Comparison of ENCODE assay signal across 10 mouse cellular contexts in the genomic region with DNA sequence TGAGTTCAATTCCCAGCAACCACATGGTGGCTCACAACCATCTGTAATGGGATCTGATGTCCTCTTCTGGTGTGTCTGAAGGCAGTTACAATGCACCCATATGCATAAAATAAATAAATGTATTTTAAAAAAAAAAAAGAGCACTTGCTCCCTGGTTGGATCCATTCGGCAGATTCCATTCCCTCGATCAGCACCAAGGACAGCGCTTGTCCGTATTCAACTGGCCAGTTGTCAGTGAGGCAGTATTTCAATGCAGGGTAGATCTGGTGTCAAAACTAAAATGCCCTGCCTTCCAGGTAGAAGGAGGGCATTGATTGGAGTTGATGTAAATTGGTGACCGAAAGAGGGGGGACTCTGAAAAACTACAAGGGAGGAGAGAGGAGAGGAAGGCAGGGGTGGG.
A peak's percentile ranks its signal among the peaks of the same experiment; 100 is the strongest.
DNase-seq lines count a peak whose midpoint lies in the region; ATAC-seq lines count a peak whose summit lies in the region.
"Had no signal": no experiment of that assay in that cellular context is flagged by ENCODE, and none has a peak within 500 bp of the region (broad histone marks: within the 10 kb centered on the region; RNA-seq: fewer than 3 reads in every experiment).

No protein-coding gene starts in this region.

- H3K4me3 ChIP-seq in forebrain, embryonic 11.5 days (ENCODE audit: low read depth, low read length) = no peak overlapping the region
- H3K4me3 ChIP-seq in forebrain, embryonic 14.5 days (ENCODE audit: low read depth, low read length) = no peak overlapping the region

- H3K27ac ChIP-seq in forebrain, embryonic 11.5 days (ENCODE audit: low read depth, low read length) = no peak overlapping the region
- no peak overlapping the region for H3K27ac ChIP-seq in forebrain, embryonic 14.5 days (ENCODE audit: low read depth, low read length)

- no peak overlapping the region for H3K9ac ChIP-seq in forebrain, embryonic 11.5 days (ENCODE audit: low read length)
- no peak overlapping the region for H3K9ac ChIP-seq in forebrain, embryonic 14.5 days (ENCODE audit: low read length)

- H3K27me3 ChIP-seq in forebrain, embryonic 11.5 days (ENCODE audit: control insufficient read depth, insufficient read depth, low read length) = no peaks in the 10 kb centered on the region
- no peaks in the 10 kb centered on the region for H3K27me3 ChIP-seq in forebrain, embryonic 14.5 days (replicated peaks; ENCODE audit: control insufficient read depth, insufficient read depth, low read length)

- no peaks in the 10 kb centered on the region for H3K36me3 ChIP-seq in forebrain, embryonic 11.5 days (ENCODE audit: control insufficient read depth, insufficient read depth, low read length)
- H3K36me3 ChIP-seq in forebrain, embryonic 14.5 days (ENCODE audit: control insufficient read depth, insufficient read depth, low read length) = no peaks in the 10 kb centered on the region

- H3K9me3 ChIP-seq in forebrain, embryonic 11.5 days (ENCODE audit: control insufficient read depth, low read length) = no peaks in the 10 kb centered on the region
- no peaks in the 10 kb centered on the region for H3K9me3 ChIP-seq in forebrain, embryonic 14.5 days (replicated peaks; ENCODE audit: control insufficient read depth, low read length)

- H3K4me1 ChIP-seq in forebrain, embryonic 11.5 days (replicated peaks; ENCODE audit: control insufficient read depth, insufficient read depth, low read length) = peaks cover 10% of the 10 kb centered on the region
- peaks cover 14% of the 10 kb centered on the region; the same call in 1 of the 2 replicates for H3K4me1 ChIP-seq in forebrain, embryonic 14.5 days (ENCODE audit: control insufficient read depth, insufficient read depth, low read length)

- peak; percentile 79 for DNase-seq in forebrain, embryonic 11.5 days (ENCODE audit: low spot score)
- no peak for DNase-seq in forebrain, embryonic 14.5 days (ENCODE audit: low spot score)
- peak; percentile 28 for DNase-seq in ovary, postnatal 10 days (ENCODE audit: low spot score)
- no peak for DNase-seq in ovary, adult 18-20 months (ENCODE audit: low spot score)
- DNase-seq in kidney, postnatal 10 days = peak; percentile 86
- DNase-seq in testis, postnatal 10 days (ENCODE audit: low spot score) = peak; percentile 82
- no peak for DNase-seq in cerebellum, postnatal 4 days (ENCODE audit: low spot score in 2 of 2)
- DNase-seq in spleen, postnatal 14 days (ENCODE audit: low spot score in 2 of 2) = no peak
- DNase-seq: cerebellum, postnatal 36 days had no signal

- WGBS in forebrain, embryonic 11.5 days = 15% methylated on average over 5 of the region's 5 CpGs
- WGBS in forebrain, embryonic 14.5 days = 20% methylated on average over 5 of the region's 5 CpGs

- no peak overlapping the region for H3K4me2 ChIP-seq in forebrain, embryonic 11.5 days (ENCODE audit: low read depth, low read length, severe bottlenecking)
- H3K4me2 ChIP-seq in forebrain, embryonic 14.5 days (ENCODE audit: low read length) = no peak overlapping the region

- no peak for ATAC-seq in forebrain, embryonic 11.5 days (replicated peaks; ENCODE audit: low FRiP score)
- no peak for ATAC-seq in forebrain, embryonic 14.5 days
- ATAC-seq: hindbrain, embryonic 16.5 days had no signal

Comparison
In these comparisons a context has a peak if more than half of its experiments do, and no peak if none do; other contexts are left out.
1. DNase-seq: peak in forebrain, embryonic 11.5 days (single experiment), ovary, postnatal 10 days (single experiment), kidney, postnatal 10 days (single experiment) and testis, postnatal 10 days (single experiment); none in forebrain, embryonic 14.5 days (single experiment), ovary, adult 18-20 months (single experiment), cerebellum, postnatal 4 days (0 of 2) and spleen, postnatal 14 days (0 of 2).